Mouse (Mus musculus): ENCODE measurements around the gene Map1b.

Gene Map1b

GRCm38 (mm10) chr13:99528456-99528855, 12.1 kb upstream of the Map1b start:
- DNase-seq (ENCODE audit: extremely low spot score, low read depth, low spot score): no peak

DNA sequence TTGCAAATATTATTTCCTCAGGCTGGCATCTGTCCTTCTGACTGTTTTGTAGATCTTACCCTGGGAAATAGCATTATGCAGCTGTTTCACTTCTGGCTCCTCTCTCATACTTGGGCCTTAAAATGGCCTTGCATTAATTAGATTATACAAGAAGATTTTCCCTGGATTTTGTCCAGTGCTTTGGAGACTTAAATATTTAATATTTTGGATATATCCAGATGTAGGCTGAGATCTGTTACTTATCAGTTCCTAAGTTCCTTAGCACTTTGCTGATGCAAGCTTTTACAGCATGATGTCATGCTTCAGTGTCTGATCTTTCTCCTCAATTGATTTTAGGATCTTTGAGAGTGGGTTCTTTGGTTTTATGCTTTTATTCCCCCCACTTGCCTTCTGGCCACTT, 11.6 kb upstream of the Map1b start:
- DNase-seq (ENCODE audit: extremely low spot score, low read depth, low spot score): no peak

DNA sequence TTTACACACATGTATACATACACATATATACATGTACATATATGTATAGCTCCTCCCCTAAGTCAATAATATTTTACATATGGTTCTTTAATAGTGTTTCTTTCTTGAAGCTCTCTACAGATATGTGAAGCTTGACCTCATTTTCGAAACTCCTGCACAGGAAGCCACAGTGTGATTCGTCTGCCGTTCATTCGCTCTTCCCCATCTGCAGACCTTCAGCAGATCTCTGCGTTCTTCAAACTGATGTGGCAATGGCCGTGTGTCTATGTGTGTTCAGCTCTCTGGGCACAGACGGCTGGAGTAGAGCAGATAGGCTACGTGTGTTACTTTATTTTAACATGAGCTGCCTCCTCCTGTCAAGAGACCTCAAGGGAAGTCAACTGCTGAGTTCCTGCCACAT, 9.2 kb upstream of the Map1b start:
- DNase-seq (ENCODE audit: extremely low spot score, low read depth, low spot score): no peak

GRCm38 (mm10) chr13:99517836-99518235, 1.5 kb upstream of the Map1b start:
- DNase-seq (ENCODE audit: extremely low spot score, low read depth, low spot score): no peak

DNA sequence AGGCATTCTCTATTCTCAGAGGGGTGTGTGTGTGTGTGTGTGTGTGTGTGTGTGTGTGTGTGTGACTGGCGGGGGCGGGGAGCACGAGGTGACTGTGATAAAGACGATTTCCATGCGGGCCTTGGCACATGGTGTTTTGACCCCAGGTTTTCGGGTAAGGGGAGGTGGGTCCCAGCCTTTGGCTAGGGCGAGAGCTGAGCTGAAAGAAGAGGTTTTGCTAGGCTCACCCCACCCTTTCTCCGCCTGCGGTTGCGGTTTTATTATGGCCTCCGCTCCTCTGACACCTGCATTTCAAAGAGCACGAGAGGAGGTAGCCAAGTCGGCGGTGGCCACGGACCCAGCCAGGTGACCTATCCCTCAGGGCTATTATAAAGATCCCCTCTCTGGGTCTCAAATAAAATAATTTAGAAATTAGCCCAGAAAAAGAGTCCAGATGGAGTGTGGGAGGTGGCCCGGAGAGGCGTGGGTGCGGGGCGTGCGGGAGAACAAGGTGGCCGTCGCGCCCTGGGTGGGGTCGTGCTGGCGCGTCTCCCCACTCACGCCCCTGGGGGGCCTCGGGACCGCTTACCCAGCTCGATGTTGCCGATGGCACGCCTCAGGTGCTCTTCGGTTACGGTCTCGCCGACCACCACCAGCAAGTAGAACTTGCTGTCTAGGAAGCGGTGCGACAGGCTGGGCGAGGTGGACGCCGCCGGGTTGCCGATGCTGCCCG, 448 bp downstream of the Map1b start:
- no peak for DNase-seq (ENCODE audit: extremely low spot score, low read depth, low spot score)

DNA sequence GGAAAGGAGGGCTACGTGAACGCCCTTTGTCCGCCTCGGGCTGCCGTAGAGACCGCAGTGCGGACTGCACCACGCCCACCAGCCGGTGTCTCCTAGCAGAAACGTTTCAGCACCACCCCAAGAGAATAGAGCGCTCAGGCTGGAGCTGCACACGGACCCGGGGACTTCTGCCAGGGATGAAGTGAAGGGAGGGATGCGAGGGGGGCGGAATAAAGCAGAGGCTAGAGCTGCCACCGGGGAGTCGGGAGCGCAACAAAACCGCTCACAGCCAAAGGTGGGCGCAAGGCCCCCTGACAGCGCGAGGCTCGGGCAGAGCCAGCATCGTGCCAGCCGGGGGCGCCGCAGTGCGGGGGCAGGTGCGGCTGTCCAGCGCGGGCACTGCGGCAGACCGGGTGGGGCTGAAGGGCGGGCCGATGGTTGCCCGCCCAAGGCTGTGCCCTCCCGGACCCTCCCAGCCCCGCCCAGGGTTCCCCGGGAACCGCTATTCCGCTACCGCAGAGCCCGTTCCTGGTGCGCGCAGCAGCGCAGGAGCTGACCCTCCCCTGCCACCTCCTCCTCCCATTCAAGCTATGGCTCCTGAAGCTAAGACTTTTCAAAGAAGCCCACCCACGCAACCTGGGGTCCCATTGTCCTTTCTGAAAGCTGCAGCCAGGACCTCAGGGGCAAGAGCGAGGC, 1.3 kb downstream of the Map1b start:
- no peak for DNase-seq (ENCODE audit: extremely low spot score, low read depth, low spot score)

DNA sequence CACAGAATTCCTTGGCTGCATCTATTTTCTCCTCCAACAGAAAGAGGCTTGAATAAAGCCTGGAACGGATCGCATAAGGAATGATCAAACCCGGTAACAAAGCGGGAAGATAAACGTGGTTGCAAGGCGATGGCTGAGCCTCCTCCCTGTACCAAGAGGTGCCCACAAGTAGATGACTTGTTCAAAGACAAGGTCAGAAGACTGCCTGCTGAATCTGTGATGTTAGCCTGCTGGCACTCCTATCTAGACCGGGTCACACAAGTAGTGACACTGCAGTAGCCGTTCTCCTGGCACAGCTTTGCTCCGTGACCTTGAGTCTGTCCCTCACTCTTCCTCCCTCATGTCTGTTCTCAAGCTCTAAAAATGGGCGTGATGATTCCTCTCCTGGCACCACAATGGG, 2.4 kb downstream of the Map1b start:
- no peak for DNase-seq (ENCODE audit: extremely low spot score, low read depth, low spot score)

GRCm38 (mm10) chr13:99513138-99513537, 3.2 kb downstream of the Map1b start:
- no peak for DNase-seq (ENCODE audit: extremely low spot score, low read depth, low spot score)

DNA sequence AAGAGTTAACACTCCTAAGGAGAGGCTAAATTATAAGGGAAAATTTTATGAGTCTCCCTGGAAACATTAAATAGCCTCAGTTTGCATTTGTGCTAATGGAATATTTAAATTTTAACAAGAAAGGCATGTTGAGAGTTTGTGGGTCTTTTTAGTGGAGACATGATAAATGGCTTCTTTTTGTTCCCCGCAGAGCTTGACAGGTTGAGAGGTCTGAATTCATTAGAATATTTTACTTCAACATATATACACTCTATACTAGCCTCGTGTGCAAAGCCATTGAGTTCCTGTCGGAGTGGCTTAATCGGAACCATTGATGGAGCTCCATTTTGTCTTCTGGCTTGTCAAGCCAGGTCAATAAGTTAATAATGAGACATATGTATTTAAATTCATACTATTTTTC, 6.4 kb downstream of the Map1b start:
- DNase-seq (ENCODE audit: extremely low spot score, low read depth, low spot score): no peak

- no peak for DNase-seq (ENCODE audit: extremely low spot score, low read depth, low spot score)
These were observed 9.8 kb downstream of the Map1b start for GRCm38 (mm10) chr13:99506580-99506962.

GRCm38 (mm10) chr13:99505826-99506579, 10.3 kb downstream of the Map1b start:
- DNase-seq (ENCODE audit: extremely low spot score, low read depth, low spot score): no peak

DNA sequence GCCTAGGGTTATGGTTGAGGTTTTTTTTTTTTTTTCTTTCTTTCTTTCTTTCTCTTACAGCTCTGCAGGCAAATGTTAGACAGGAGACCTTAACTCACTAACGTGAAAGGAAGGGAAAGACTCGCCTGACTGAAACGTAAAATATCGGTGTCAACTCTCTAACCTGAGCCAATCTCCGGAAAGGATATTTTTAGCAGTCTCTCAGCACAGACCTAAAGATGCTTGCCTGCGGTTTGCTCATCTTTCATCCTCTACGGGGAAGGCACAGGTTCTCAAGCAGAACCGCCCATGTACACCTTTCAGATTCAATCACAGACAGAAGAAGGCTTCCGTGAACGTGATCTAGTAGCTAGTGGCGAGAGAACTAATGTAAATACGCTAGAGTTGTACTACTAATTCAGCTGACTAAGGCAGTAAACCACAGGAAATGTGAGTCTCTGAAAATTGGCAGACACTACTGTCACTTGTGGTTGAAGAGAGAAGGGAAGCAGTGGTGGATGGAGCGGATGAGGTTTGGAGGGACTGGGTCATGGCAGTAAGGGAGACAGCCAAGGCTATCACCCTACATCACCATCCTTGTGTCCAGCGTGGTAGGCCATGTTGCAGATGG, 12.9 kb downstream of the Map1b start:
- no peak for DNase-seq (ENCODE audit: extremely low spot score, low read depth, low spot score)

- no peak for DNase-seq (ENCODE audit: extremely low spot score, low read depth, low spot score)
These were observed 13.4 kb downstream of the Map1b start for GRCm38 (mm10) chr13:99502911-99503310.

DNA sequence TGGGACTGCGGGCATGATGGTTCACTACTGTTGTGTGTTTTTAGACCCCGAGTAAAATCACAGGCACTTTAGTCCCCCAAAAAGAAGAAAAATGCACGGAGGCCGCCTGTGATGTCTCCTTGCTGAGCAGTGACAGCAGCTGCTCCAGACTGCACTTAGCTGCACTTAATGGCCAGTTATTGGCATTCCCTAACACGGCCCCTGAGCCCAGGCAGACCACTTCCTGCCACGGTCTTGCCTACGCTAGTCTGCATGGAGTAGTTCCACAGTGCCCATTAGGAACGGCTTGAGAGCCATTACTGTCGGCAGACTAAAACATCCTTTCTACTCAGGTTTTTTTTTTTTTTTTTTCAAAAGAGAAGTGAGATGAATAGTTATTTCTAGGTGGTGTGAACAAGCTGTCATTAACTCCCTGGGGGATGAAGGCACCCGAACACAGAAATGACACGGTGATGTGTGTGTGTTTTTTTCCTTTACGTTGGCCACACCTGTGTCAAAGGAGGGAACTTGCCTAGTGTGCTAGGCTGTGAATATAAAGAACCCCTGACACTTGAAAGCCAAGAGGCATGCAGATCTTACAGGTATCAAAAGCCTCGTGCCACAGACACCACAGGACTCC, 14.1 kb downstream of the Map1b start:
- DNase-seq (ENCODE audit: extremely low spot score, low read depth, low spot score): no peak

DNA sequence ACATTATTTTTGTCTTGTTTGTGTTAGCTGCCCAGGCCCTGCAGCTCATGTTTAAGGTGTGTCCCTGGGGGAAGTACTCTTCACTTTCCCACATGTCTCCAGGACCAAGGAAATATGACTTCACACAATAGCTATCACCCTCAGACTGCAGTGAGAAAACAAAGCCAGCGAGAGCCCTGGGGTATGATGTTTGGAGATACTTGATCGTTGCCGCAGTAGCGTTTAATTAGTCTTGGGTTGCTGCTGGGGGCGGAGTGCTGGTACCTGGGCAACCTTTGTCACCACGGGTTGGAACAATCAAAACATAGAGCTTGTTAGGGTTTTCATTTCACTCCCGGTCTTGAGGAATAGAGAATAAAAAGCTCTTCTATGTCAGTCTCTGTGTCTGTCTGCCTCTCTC, 14.9 kb downstream of the Map1b start:
- no peak for DNase-seq (ENCODE audit: extremely low spot score, low read depth, low spot score)

DNA sequence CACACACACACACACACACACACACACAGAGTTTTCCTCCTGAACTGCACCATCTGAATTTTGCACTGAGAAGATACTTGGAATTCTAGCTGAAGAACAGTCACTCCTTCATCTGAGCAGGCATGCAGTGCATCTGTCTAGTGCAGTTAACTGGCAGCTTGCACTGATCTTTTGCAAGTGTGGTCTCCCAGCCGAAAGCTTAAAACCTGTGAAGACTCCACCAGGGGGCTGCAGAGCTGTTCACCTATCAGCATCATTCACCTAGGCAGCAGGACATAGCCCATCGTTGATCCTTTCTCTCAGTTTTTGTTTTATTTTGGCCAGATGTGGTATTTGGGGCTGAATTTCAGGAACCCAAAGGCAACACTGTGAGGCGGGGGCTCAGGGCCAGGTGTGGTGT, 15.7 kb downstream of the Map1b start:
- DNase-seq (ENCODE audit: extremely low spot score, low read depth, low spot score): no peak

GRCm38 (mm10) chr13:99499764-99500163, 16.6 kb downstream of the Map1b start:
- DNase-seq (ENCODE audit: extremely low spot score, low read depth, low spot score): no peak

DNA sequence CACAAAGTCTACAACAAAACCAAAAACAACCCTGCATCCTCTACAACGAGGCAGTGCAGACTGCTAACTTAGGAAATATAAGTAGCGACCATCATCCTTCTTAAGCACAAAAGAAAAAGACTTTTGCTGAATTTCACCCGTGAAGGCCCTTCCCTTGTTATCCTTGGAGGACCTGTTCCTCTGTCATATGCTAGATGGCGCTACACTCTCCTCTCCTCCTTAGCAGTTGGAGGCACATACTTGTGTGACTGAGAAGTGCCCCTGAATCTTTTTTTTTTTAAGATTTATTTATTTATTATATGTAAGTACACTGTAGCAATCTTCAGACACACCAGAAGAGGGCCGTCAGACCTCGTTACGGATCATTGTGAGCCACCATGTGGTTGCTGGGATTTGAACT, 20.2 kb downstream of the Map1b start:
- no peak for DNase-seq (ENCODE audit: extremely low spot score, low read depth, low spot score)

DNA sequence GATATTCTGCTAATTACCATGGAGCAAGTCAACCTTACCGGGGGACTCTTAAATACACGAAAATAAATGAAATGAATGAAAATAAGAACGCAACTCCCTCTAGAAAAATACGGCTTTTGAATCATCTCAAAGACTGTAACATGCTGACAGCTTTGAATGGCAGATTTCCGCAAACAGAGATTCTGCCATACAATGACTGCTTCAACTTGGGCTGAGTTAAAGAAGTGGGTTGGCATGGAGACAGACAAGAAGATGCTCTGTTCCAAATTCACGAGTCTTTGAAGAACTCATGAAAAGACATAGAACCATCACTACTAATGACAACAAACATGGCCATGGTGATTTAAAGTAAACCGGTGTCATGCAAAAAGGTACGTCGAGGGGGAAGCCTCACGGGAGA, 21.9 kb downstream of the Map1b start:
- DNase-seq (ENCODE audit: extremely low spot score, low read depth, low spot score): no peak

DNA sequence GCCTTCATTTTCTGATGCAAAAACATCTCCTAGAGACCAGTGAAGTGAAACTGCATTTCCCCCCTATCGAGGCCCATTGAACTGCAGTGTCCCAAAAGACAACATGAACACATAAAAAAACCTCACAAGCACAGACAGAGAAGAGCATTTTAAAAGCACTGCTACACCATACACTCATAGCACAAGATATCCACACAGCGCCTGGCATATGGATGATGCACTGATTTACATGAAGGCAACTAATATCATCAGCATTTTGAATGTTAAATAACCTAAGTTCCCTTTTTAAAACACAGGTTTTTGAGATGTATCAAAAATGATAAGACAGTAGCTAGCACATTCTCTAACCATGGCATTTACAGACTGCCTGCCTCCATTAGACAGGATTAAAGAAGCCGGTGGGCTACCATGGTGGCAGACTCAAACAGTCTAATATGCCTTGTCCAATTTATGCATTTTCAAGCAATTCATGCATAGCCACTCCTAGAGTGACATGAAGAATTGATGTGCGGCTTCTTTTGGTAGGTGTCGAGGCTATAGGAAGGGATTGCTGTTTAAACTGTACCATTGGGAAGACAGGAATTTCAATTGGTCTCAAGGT, 22.9 kb downstream of the Map1b start:
- DNase-seq (ENCODE audit: extremely low spot score, low read depth, low spot score): no peak
